Mouse (Mus musculus) neural tube, embryonic 12.5 days (tissue): Measurements from ENCODE around the gene Cbx1. TPM values are rescaled to one million over a fixed set of nuclear protein-coding genes. Genes with fewer than 3 reads are reported as not detected.
A peak's percentile ranks its signal among the peaks of the same experiment; 100 is the strongest.

Experiments
- ATAC-seq: fragments of 200-750 bp; cut with Nextera tagmentation; 2 replicates; pipeline ENCODE4 v1.8.0; 2017; ENCODE audit warnings: low read depth, mild to moderate bottlenecking, moderate TSS enrichment, moderate library complexity; ENCODE audit not compliant: low FRiP score
- H3K27ac ChIP-seq: fragments of 300-500 bp; sonication (generic); 2 replicates; pipeline ENCODE4 v1.5.1; 2016
- H3K27me3 ChIP-seq: fragments of 300-500 bp; sonication (generic); replicated peaks from 2 replicates; pipeline ENCODE4 v1.6.1; 2016; ENCODE audit warnings: mild to moderate bottlenecking
- H3K36me3 ChIP-seq: fragments of 300-500 bp; sonication (generic); 2 replicates; pipeline ENCODE4 v1.6.1; 2016; ENCODE audit warnings: mild to moderate bottlenecking
- H3K4me1 ChIP-seq: fragments of 300-500 bp; sonication (generic); 2 replicates; pipeline ENCODE4 v1.6.1; 2016
- H3K4me2 ChIP-seq: fragments of 300-500 bp; sonication (generic); replicated peaks from 2 replicates; pipeline ENCODE4 v1.6.1; 2016; ENCODE audit warnings: mild to moderate bottlenecking
- H3K4me3 ChIP-seq: fragments of 300-500 bp; sonication (generic); 2 replicates; pipeline ENCODE4 v1.5.1; 2016
- H3K9ac ChIP-seq: fragments of 300-500 bp; sonication (generic); 2 replicates; pipeline ENCODE4 v1.6.1; 2016; ENCODE audit warnings: mild to moderate bottlenecking
- H3K9me3 ChIP-seq: fragments of 300-500 bp; sonication (generic); 2 replicates; pipeline ENCODE4 v1.6.1; 2016; ENCODE audit warnings: mild to moderate bottlenecking
- WGBS: fragments of 180-500 bp; shearing (Covaris S2); methylation state at CpG from one replicate; pipeline ENCODE4 v1.1.7; 2016; 5-methylcytosine and 5-hydroxymethylcytosine counted together
- polyA plus RNA-seq: library from polyadenylated mRNA; unstranded; fragments of >200 nt; fragmentation: Nextera tagmentation; extraction: Ambion mirVana; gene quantifications from 2 replicates; pipeline ENCODE4 v1.2.1, GENCODE M21; 2016

Cbx1 gene
- polyA plus RNA-seq, 1 experiment from 2014 or later = 125 TPM

GRCm38 (mm10) chr11:96822675-96823470, 33.9 kb downstream of the Cbx1 start:
- peaks cover 50% of the 10 kb centered on the region for H3K4me1 ChIP-seq
- 52% methylated on average over 4 of the region's 4 CpGs for WGBS
- H3K9me3 ChIP-seq = no peaks in the 10 kb centered on the region
- ATAC-seq = no peak
- peak overlapping the region; percentile 97 for H3K4me2 ChIP-seq
- no peaks in the 10 kb centered on the region for H3K27me3 ChIP-seq
- peaks cover 62% of the 10 kb centered on the region for H3K36me3 ChIP-seq
- H3K27ac ChIP-seq = no peak overlapping the region; the same call in 1 of the 2 replicates
- peak overlapping the region; percentile 70 for H3K9ac ChIP-seq
- H3K4me3 ChIP-seq = peak overlapping the region; percentile 56

- Histone ChIP-seq H3K27ac (peak overlapping the region; percentile 66), H3K4me1 (peaks cover 55% of the 10 kb centered on the region), H3K4me3 (peak overlapping the region; percentile 56), H3K36me3 (peaks cover 58% of the 10 kb centered on the region), H3K9ac (peak overlapping the region; percentile 70), H3K27me3 (no peaks in the 10 kb centered on the region), H3K9me3 (no peaks in the 10 kb centered on the region), H3K4me2 (peak overlapping the region; percentile 97)
- 9% methylated on average over 13 of the region's 13 CpGs for WGBS
- peak; percentile 43 for ATAC-seq
Observed at GRCm38 (mm10) chr11:96823471-96823837, 34.5 kb downstream of the Cbx1 start.

- Histone ChIP-seq H3K9ac (peak overlapping the region; percentile 70), H3K4me1 (peaks cover 60% of the 10 kb centered on the region)
- whole genome bisulfite sequencing = 3% methylated on average over 22 of the region's 26 CpGs
Observed at GRCm38 (mm10) chr11:96823880-96824782, 35.2 kb downstream of the Cbx1 start.

GRCm38 (mm10) chr11:96824783-96825495, 36.0 kb downstream of the Cbx1 start:
- H3K9me3 ChIP-seq = no peaks in the 10 kb centered on the region
- H3K27me3 ChIP-seq = no peaks in the 10 kb centered on the region
- peaks cover 60% of the 10 kb centered on the region for H3K4me1 ChIP-seq
- ATAC-seq = no peak
- H3K36me3 ChIP-seq = peaks cover 44% of the 10 kb centered on the region
- H3K9ac ChIP-seq = peak overlapping the region; percentile 38; the same call in 1 of the 2 replicates
- no peak overlapping the region for H3K4me3 ChIP-seq
- H3K27ac ChIP-seq = peak overlapping the region; percentile 88; the same call in 1 of the 2 replicates
- peak overlapping the region; percentile 97 for H3K4me2 ChIP-seq
- WGBS = 43% methylated on average over 7 of the region's 7 CpGs

More at GRCm38 (mm10) chr11:96823880-96824782, 35.2 kb downstream of the Cbx1 start:
- peak; percentile 88 for ATAC-seq
- H3K27ac ChIP-seq = peak overlapping the region; percentile 88
- H3K27me3 ChIP-seq = no peaks in the 10 kb centered on the region
- H3K9me3 ChIP-seq = no peaks in the 10 kb centered on the region
- peak overlapping the region; percentile 97 for H3K4me2 ChIP-seq
- peak overlapping the region; percentile 56 for H3K4me3 ChIP-seq
- H3K36me3 ChIP-seq = peaks cover 52% of the 10 kb centered on the region

- H3K4me2 ChIP-seq = peak overlapping the region; percentile 97
- H3K27ac ChIP-seq = no peak overlapping the region
- H3K36me3 ChIP-seq = peaks cover 28% of the 10 kb centered on the region
- peak overlapping the region; percentile 18; the same call in 1 of the 2 replicates for H3K9ac ChIP-seq
- H3K4me1 ChIP-seq = peaks cover 65% of the 10 kb centered on the region
- H3K4me3 ChIP-seq = no peak overlapping the region
- H3K27me3 ChIP-seq = no peaks in the 10 kb centered on the region
- no peaks in the 10 kb centered on the region for H3K9me3 ChIP-seq
- WGBS = 64% methylated on average over 2 of the region's 2 CpGs
- no peak for ATAC-seq
Observed at GRCm38 (mm10) chr11:96826481-96826880, 37.6 kb downstream of the Cbx1 start.

- no peak overlapping the region for H3K4me3 ChIP-seq
- peaks cover 65% of the 10 kb centered on the region for H3K4me1 ChIP-seq
- 90% methylated on average over 12 of the region's 12 CpGs for WGBS
Observed at GRCm38 (mm10) chr11:96827062-96827581, 38.2 kb downstream of the Cbx1 start.

DNA sequence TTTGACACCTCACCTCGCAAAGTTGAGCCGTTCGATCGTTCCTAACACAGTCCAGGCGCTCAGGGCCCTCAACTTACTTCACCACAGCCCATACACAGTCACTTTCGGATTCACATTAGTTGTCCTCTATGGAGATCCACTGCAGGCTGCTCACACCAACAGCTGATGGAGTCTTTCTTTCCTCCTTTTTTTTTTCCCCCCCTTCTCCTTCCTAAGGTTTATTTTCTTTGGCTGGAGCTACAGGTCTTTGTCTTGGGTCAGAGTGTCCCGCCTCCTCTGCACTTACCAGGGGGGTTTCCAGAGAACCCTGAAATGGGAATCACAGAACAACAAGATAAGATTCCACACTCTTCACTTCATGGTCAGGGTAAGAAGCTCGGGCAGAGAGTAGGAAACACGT, 39.0 kb downstream of the Cbx1 start:
- Histone ChIP-seq H3K4me1 (peaks cover 63% of the 10 kb centered on the region), H3K27ac (no peak overlapping the region), H3K4me2 (peak overlapping the region; percentile 97), H3K9me3 (no peaks in the 10 kb centered on the region), H3K9ac (no peak overlapping the region), H3K27me3 (no peaks in the 10 kb centered on the region), H3K36me3 (peaks cover 17% of the 10 kb centered on the region), H3K4me3 (no peak overlapping the region)
- 77% methylated on average over 9 of the region's 9 CpGs for WGBS
- ATAC-seq = no peak

More at GRCm38 (mm10) chr11:96827062-96827581, 38.2 kb downstream of the Cbx1 start:
- Histone ChIP-seq H3K9me3 (no peaks in the 10 kb centered on the region), H3K4me2 (peak overlapping the region; percentile 97), H3K27ac (no peak overlapping the region), H3K36me3 (peaks cover 22% of the 10 kb centered on the region), H3K9ac (peak overlapping the region; percentile 33; the same call in 1 of the 2 replicates), H3K27me3 (no peaks in the 10 kb centered on the region)
- no peak for ATAC-seq

DNA sequence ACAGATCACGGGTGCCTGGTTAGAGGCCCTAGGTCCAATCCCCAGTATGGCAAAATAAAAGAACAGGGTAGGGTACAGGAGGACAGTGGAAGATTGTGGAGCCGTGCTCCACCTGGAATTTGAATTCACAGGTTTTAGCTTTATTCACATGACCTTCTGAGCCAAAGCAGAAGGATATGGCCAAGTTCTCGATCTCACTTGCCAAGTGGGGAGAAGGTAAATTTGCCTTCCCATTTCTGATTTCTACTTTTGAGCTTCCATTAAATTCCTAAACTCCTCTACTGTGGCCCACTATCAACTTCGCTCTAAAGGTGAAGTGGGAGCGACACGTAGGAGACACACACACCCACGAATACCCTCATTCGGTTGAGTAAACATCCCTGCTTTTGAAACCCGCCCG, 40.0 kb downstream of the Cbx1 start:
- Histone ChIP-seq H3K4me1 (peaks cover 53% of the 10 kb centered on the region), H3K27ac (no peak overlapping the region), H3K36me3 (peaks cover 17% of the 10 kb centered on the region), H3K4me2 (peak overlapping the region; percentile 97), H3K4me3 (peak overlapping the region; percentile 86), H3K27me3 (peaks cover 2% of the 10 kb centered on the region; the same call in 1 of the 2 replicates), H3K9ac (peak overlapping the region; percentile 86), H3K9me3 (no peaks in the 10 kb centered on the region)
- 15% methylated on average over 10 of the region's 10 CpGs for WGBS
- ATAC-seq = no peak

GRCm38 (mm10) chr11:96829403-96829812, 40.5 kb downstream of the Cbx1 start:
- Histone ChIP-seq H3K4me1 (peaks cover 49% of the 10 kb centered on the region), H3K4me2 (peak overlapping the region; percentile 97), H3K9ac (peak overlapping the region; percentile 86), H3K27ac (peak overlapping the region; percentile 93), H3K9me3 (no peaks in the 10 kb centered on the region), H3K4me3 (peak overlapping the region; percentile 86), H3K36me3 (peaks cover 17% of the 10 kb centered on the region), H3K27me3 (peaks cover 3% of the 10 kb centered on the region; the same call in 1 of the 2 replicates)
- peak; percentile 52 for ATAC-seq
- WGBS = under 1% methylated on average over 33 of the region's 33 CpGs

GRCm38 (mm10) chr11:96829813-96830538, 41.0 kb downstream of the Cbx1 start, which contains the start of gene Nfe2l1:
Gene Nfe2l1 (minus strand): TSS chr11:96829968.
- Histone ChIP-seq H3K4me2 (peak within 1 kb of the TSS; percentile 97), H3K36me3 (peaks cover 17% of the 10 kb centered on the region), H3K4me3 (peak within 1 kb of the TSS; percentile 86), H3K9me3 (no peaks in the 10 kb centered on the region), H3K4me1 (peaks cover 44% of the 10 kb centered on the region), H3K9ac (peak within 1 kb of the TSS; percentile 86), H3K27ac (peak within 1 kb of the TSS; percentile 93), H3K27me3 (peaks cover 3% of the 10 kb centered on the region; the same call in 1 of the 2 replicates)
- peak; percentile 99 for ATAC-seq
- under 1% methylated on average over 51 of the region's 51 CpGs for whole genome bisulfite sequencing
